Mouse (Mus musculus): ENCODE data around the gene Hist1h2ad. TPM values are rescaled to one million over a fixed set of nuclear protein-coding genes. Genes with fewer than 3 reads are reported as not detected.
"Not testable (repeated sequence)": the region's sequence is repeated elsewhere in the genome, so short reads cannot be mapped to it uniquely, and the experiment has no call there.

Gene Hist1h2ad
- polyA plus RNA-seq, 1 experiment from 2014 or later = 3.6 TPM

DNA sequence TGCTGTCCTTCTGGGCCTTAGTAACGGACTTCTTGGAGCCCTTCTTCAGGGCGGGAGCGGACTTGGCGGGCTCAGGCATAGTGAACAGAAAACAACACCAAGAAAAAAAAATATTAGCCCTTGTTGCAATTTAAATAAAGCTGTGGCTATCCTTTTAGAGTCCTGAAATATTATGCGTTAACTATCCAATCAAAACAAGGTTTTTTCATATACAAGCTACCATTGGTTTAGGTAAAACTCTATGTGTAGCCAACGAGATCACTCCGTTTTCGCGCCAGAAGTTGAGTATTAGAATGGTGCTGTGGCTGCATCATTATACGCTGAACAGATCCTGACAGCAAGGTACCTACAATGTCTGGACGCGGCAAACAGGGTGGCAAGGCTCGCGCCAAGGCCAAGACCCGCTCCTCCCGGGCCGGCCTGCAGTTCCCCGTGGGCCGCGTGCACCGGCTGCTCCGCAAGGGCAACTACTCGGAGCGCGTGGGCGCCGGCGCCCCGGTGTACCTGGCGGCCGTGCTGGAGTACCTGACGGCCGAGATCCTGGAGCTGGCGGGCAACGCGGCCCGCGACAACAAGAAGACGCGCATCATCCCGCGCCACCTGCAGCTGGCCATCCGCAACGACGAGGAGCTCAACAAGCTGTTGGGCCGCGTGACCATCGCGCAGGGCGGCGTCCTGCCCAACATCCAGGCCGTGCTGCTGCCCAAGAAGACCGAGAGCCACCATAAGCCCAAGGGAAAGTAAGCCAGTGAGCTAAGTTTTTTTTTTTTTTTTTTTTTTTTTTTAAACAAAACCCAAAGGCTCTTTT, 40.4 kb upstream of the Hist1h2ad start, which contains the start of gene Hist1h2af:
Gene Hist1h2af (plus strand): TSS at position 347 of the 808 bp plus-strand sequence.
- H3K36me3 ChIP-seq, H3K9me3 ChIP-seq, H3K27me3 ChIP-seq: not testable (repeated sequence)
- Histone ChIP-seq H3K4me3 (peak within 1 kb of the TSS; percentile 55), H3K9ac (peak within 1 kb of the TSS; percentile 69), H3K27ac (peak within 1 kb of the TSS; percentile 95), H3K4me1 (peaks cover 25% of the 10 kb centered on the region), H3K4me2 (replicated peaks) (peak within 1 kb of the TSS; percentile 54)
- ATAC-seq (ENCODE audit: insufficient number of reproducible peaks, insufficient read depth, low FRiP score, low TSS enrichment) = peak; percentile 68
- WGBS = under 1% methylated on average over 30 of the region's 53 CpGs

DNA sequence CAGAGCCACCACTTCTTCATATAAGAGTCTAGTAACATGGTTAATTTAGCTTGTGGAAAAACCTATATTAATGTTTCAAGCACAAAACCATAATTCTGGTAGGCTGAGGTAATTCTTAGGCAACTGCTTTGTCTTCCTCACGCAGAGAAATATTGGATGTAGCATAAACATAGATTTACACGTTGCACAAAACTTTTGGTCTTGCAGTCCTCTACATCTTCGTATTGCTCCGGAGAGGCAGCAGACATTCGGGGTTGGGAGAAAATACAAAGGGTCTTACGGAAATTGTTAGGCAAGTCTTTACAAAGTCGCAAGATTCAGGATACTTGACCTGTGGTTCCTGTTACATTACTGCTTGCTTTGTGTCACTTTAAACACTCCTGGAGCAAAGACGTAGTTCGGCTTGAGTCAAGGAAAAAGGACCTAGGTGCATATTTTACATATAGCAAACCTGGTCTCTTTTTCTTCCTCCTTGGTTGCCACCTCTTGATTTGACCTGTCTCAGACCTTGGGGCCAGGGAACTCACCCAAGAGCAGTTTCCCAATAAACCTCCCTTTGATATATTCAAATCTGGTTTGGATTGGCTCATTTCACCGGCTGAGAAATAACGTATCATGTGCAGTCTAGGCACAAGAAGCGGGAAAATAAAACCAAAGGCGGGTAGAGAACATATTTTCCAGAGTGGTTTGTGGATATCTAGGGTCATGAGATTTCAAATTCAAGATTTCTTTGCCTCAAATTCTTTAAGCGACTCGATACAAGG, 39.6 kb upstream of the Hist1h2ad start:
- Histone ChIP-seq H3K27me3 (no peaks in the 10 kb centered on the region), H3K4me1 (peaks cover 22% of the 10 kb centered on the region), H3K4me3 (peak overlapping the region; percentile 55), H3K36me3 (no peaks in the 10 kb centered on the region), H3K27ac (peak overlapping the region; percentile 95), H3K9ac (peak overlapping the region; percentile 52), H3K9me3 (no peaks in the 10 kb centered on the region), H3K4me2 (replicated peaks) (peak overlapping the region; percentile 54)
- WGBS = 1% methylated on average over 15 of the region's 15 CpGs
- ATAC-seq (ENCODE audit: insufficient number of reproducible peaks, insufficient read depth, low FRiP score, low TSS enrichment) = no peak

DNA sequence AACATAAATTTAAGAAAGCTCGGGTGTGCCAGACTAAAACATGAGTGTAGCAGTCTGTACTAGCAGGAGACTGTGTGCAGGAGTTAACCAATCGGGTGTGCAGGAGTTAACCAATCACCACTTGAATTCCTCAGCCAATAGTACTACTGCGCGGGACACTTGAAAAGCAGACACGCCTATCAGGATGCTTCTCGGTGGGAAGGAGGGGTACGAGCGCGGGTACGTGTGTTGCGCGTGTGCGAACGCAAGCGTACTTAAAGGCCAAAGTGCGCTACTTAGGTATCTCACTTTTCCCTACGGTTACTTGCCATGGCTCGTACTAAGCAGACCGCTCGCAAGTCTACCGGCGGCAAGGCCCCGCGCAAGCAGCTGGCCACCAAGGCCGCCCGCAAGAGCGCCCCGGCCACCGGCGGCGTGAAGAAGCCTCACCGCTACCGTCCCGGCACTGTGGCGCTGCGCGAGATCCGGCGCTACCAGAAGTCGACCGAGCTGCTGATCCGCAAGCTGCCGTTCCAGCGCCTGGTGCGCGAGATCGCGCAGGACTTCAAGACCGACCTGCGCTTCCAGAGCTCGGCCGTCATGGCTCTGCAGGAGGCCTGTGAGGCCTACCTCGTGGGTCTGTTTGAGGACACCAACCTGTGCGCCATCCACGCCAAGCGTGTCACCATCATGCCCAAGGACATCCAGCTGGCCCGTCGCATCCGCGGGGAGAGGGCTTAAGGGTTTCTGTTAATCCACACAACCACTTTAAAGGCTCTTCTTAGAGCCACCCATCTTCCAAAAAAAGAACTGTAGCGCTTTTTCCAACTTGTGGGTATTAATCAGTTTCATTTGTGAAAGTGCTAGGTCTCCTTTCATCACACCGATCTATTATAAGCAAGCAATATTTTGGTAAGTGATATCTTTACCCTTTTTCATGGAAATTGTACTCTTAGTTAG, 38.8 kb upstream of the Hist1h2ad start, which contains the start of gene Hist1h3g:
Gene Hist1h3g (plus strand): TSS at position 286 of the 939 bp plus-strand sequence.
- Histone ChIP-seq H3K4me1 (peaks cover 22% of the 10 kb centered on the region), H3K4me2 (replicated peaks) (peak within 1 kb of the TSS; percentile 54), H3K4me3 (peak within 1 kb of the TSS; percentile 55), H3K27ac (peak within 1 kb of the TSS; percentile 95), H3K9ac (peak within 1 kb of the TSS; percentile 62)
- H3K36me3 ChIP-seq, H3K9me3 ChIP-seq, H3K27me3 ChIP-seq: not testable (repeated sequence)
- WGBS = under 1% methylated on average over 33 of the region's 62 CpGs
- ATAC-seq (ENCODE audit: insufficient number of reproducible peaks, insufficient read depth, low FRiP score, low TSS enrichment) = peak; percentile 92

- Histone ChIP-seq H3K9me3 (no peaks in the 10 kb centered on the region), H3K4me2 (replicated peaks) (peak overlapping the region; percentile 54), H3K36me3 (no peaks in the 10 kb centered on the region), H3K4me1 (peaks cover 22% of the 10 kb centered on the region), H3K9ac (peak overlapping the region; percentile 62), H3K27ac (peak overlapping the region; percentile 95), H3K27me3 (no peaks in the 10 kb centered on the region), H3K4me3 (peak overlapping the region; percentile 55)
- WGBS = 22% methylated on average over 7 of the region's 7 CpGs
- ATAC-seq (ENCODE audit: insufficient number of reproducible peaks, insufficient read depth, low FRiP score, low TSS enrichment) = no peak
These were observed 37.9 kb upstream of the Hist1h2ad start for GRCm38 (mm10) chr13:23536076-23536822.

DNA sequence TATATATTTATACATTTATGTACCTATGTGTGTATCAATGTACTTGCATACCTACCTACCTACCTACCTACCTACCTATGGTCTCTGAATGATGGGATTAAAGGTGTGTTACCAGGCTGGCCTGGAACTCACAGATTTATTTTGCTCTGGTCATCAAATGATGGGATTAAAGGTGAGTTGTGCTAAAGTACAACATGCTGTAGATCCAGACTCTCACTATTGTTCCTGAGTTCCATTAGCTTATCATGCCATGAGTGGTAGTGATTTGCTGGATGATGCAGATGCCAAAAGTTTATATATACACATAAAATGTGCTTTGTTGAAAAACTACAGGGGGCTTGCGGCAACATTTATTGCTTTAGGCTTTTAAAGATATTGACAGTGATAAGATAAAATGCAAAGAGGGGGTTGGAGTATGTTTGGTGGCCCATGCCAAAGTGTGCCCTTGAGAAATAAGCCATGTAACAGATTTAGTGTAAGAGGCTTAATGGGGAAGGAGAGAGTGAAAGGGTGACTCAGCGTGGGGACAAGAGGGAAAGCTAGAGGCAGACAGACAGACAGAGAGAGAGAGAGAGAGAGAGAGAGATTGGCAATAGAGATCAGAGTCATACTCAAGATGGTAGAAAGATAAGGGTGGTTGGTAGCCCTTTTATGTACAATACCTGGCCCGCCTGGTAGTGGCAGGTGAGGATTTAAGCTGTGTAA, 37.0 kb upstream of the Hist1h2ad start:
- H3K27me3 ChIP-seq = no peaks in the 10 kb centered on the region
- H3K4me3 ChIP-seq = peak overlapping the region; percentile 55
- H3K27ac ChIP-seq = peak overlapping the region; percentile 54; the same call in 1 of the 2 replicates
- WGBS = 77% methylated on average over 3 of the region's 3 CpGs
- peak overlapping the region; percentile 54 for H3K4me2 ChIP-seq (replicated peaks)
- no peak for ATAC-seq (ENCODE audit: insufficient number of reproducible peaks, insufficient read depth, low FRiP score, low TSS enrichment)
- no peak overlapping the region; the same call in 1 of the 2 replicates for H3K9ac ChIP-seq
- no peaks in the 10 kb centered on the region for H3K36me3 ChIP-seq
- H3K9me3 ChIP-seq = no peaks in the 10 kb centered on the region
- peaks cover 21% of the 10 kb centered on the region for H3K4me1 ChIP-seq

DNA sequence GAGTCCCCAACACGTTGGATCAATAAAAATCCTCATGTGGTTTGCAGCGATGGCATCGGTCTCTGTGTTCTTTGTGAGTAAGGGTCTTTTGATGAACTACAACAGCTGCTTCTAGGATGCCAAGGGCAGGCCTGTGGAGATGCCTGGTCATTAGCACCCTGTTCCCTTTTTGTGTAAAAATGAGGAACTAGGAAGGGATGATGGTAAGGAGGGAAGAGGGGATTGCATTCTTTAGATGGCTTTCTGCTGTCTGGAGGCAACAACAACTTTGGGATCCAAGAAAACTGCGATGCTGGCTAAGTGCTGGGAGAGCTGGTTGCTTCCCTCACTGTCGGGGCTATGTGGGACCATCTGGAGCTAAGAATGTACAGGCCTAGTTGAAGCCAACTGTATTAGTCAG, 35.9 kb upstream of the Hist1h2ad start:
- Histone ChIP-seq H3K9me3 (no peaks in the 10 kb centered on the region), H3K27me3 (no peaks in the 10 kb centered on the region), H3K4me3 (no peak overlapping the region), H3K4me1 (peaks cover 17% of the 10 kb centered on the region), H3K27ac (peak overlapping the region; percentile 50; the same call in 1 of the 2 replicates), H3K9ac (no peak overlapping the region), H3K36me3 (no peaks in the 10 kb centered on the region), H3K4me2 (replicated peaks) (no peak overlapping the region)
- WGBS = 68% methylated on average over 5 of the region's 5 CpGs
- no peak for ATAC-seq (ENCODE audit: insufficient number of reproducible peaks, insufficient read depth, low FRiP score, low TSS enrichment)

GRCm38 (mm10) chr13:23539821-23540220, 34.4 kb upstream of the Hist1h2ad start:
- H3K4me1 ChIP-seq = peaks cover 17% of the 10 kb centered on the region
- not testable (repeated sequence) for H3K27me3 ChIP-seq; H3K4me2 ChIP-seq (replicated peaks); ATAC-seq (ENCODE audit: insufficient number of reproducible peaks, insufficient read depth, low FRiP score, low TSS enrichment); H3K36me3 ChIP-seq; H3K9me3 ChIP-seq; H3K27ac ChIP-seq; H3K9ac ChIP-seq; H3K4me3 ChIP-seq
- 52% methylated on average over 1 of the region's 1 CpGs for WGBS

- Histone ChIP-seq H3K27me3 (no peaks in the 10 kb centered on the region), H3K4me3 (no peak overlapping the region)
- WGBS = 74% methylated on average over 3 of the region's 3 CpGs
These were observed 32.7 kb upstream of the Hist1h2ad start for GRCm38 (mm10) chr13:23541497-23541896.

GRCm38 (mm10) chr13:23542225-23542980, 31.8 kb upstream of the Hist1h2ad start:
- Histone ChIP-seq H3K27ac (peak overlapping the region; percentile 89), H3K4me3 (peak overlapping the region; percentile 40), H3K9ac (peak overlapping the region; percentile 63), H3K4me2 (replicated peaks) (peak overlapping the region; percentile 64)
- 3% methylated on average over 3 of the region's 3 CpGs for WGBS
- not testable (repeated sequence) for H3K36me3 ChIP-seq; ATAC-seq (ENCODE audit: insufficient number of reproducible peaks, insufficient read depth, low FRiP score, low TSS enrichment); H3K9me3 ChIP-seq; H3K27me3 ChIP-seq; H3K4me1 ChIP-seq

More at GRCm38 (mm10) chr13:23541497-23541896, 32.7 kb upstream of the Hist1h2ad start:
- Histone ChIP-seq H3K4me2 (replicated peaks) (no peak overlapping the region), H3K9ac (no peak overlapping the region), H3K36me3 (no peaks in the 10 kb centered on the region), H3K9me3 (no peaks in the 10 kb centered on the region), H3K4me1 (peaks cover 12% of the 10 kb centered on the region), H3K27ac (no peak overlapping the region)
- ATAC-seq (ENCODE audit: insufficient number of reproducible peaks, insufficient read depth, low FRiP score, low TSS enrichment) = no peak

Measured in embryonic facial prominence, embryonic 12.5 days (tissue).